Mouse (Mus musculus) embryonic facial prominence, embryonic 13.5 days (tissue): ENCODE measurements at regions not wholly inside any gene's neighbourhood (a gene's known extent, or its start where the extent isn't known, plus 50 kb on each side); places are given as distances from the start of the nearest gene placed in this dataset.

ENCODE experiments used
- ATAC-seq: fragments of 200-750 bp; cut with Nextera tagmentation; 2 replicates; pipeline ENCODE4 v1.8.0; 2017; ENCODE audit warnings: low read depth; ENCODE audit not compliant: insufficient number of reproducible peaks, insufficient read depth, low FRiP score, low TSS enrichment
- H3K27ac ChIP-seq: fragments of 300-500 bp; sonication (generic); 2 replicates; pipeline ENCODE4 v1.5.1; 2015; ENCODE audit warnings: moderate library complexity, mild to moderate bottlenecking, inconsistent platforms
- H3K27me3 ChIP-seq: fragments of 300-500 bp; sonication (generic); 2 replicates; pipeline ENCODE4 v1.6.1; 2015; ENCODE audit warnings: mild to moderate bottlenecking, inconsistent platforms
- H3K36me3 ChIP-seq: fragments of 300-500 bp; sonication (generic); 2 replicates; pipeline ENCODE4 v1.6.1; 2015; ENCODE audit warnings: mild to moderate bottlenecking, inconsistent platforms
- H3K4me1 ChIP-seq: fragments of 300-500 bp; sonication (generic); 2 replicates; pipeline ENCODE4 v1.6.1; 2015; ENCODE audit warnings: inconsistent platforms
- H3K4me2 ChIP-seq: fragments of 300-500 bp; sonication (generic); 2 replicates; pipeline ENCODE4 v1.6.1; 2015; ENCODE audit warnings: moderate library complexity, mild to moderate bottlenecking, inconsistent platforms
- H3K4me3 ChIP-seq: fragments of 300-500 bp; sonication (generic); 2 replicates; pipeline ENCODE4 v1.5.1; 2015; ENCODE audit warnings: mild to moderate bottlenecking, inconsistent platforms
- H3K9ac ChIP-seq: fragments of 300-500 bp; sonication (generic); 2 replicates; pipeline ENCODE4 v1.6.1; 2015; ENCODE audit warnings: mild to moderate bottlenecking, inconsistent platforms
- H3K9me3 ChIP-seq: fragments of 300-500 bp; sonication (generic); 2 replicates; pipeline ENCODE4 v1.6.1; 2016; ENCODE audit warnings: inconsistent platforms
- WGBS: fragments of 180-500 bp; shearing (Covaris S2); methylation state at CpG from one replicate; pipeline ENCODE4 v1.1.7; 2015; ENCODE audit warnings: mixed read lengths; 5-methylcytosine and 5-hydroxymethylcytosine counted together

GRCm38 (mm10) chr6:133904501-133904900 is 50.9 kb upstream of the Kap start:
- no peaks in the 10 kb centered on the region for H3K9me3 ChIP-seq
- no peak overlapping the region for H3K4me2 ChIP-seq
- WGBS = 29% methylated on average over 5 of the region's 5 CpGs
- no peaks in the 10 kb centered on the region for H3K27me3 ChIP-seq
- no peaks in the 10 kb centered on the region for H3K4me1 ChIP-seq
- H3K27ac ChIP-seq = no peak overlapping the region
- no peaks in the 10 kb centered on the region for H3K36me3 ChIP-seq
- ATAC-seq = no peak
- H3K4me3 ChIP-seq = no peak overlapping the region
- H3K9ac ChIP-seq = no peak overlapping the region

DNA sequence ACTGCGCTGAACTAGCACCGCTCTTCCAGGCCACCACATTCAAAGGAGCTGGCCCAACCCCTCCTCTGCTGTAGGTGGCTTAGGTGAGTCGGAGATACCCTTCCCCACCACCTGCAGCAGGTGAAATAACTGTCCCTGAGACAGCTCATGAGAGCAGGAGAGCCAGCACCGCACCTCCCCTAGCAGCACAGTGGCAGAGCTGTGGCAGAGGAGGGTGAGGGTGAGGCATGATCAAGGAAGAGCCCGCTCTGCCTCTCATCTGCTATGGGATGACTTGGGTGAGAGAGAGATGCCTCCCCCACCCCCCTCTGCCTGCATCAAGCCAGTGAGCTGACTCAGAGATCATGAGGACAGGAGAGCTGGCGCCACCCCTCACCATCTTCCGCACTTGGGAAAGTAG is 81.1 kb upstream of the Kap start:
- Histone ChIP-seq H3K9me3 (no peaks in the 10 kb centered on the region), H3K4me1 (no peaks in the 10 kb centered on the region), H3K9ac (no peak overlapping the region), H3K36me3 (no peaks in the 10 kb centered on the region), H3K4me2 (no peak overlapping the region), H3K27me3 (no peaks in the 10 kb centered on the region), H3K27ac (no peak overlapping the region), H3K4me3 (no peak overlapping the region)
- WGBS = 86% methylated on average over 7 of the region's 7 CpGs
- no peak for ATAC-seq

- no peak overlapping the region for H3K27ac ChIP-seq
- 90% methylated on average over 2 of the region's 2 CpGs for WGBS
- H3K4me3 ChIP-seq = no peak overlapping the region
- no peaks in the 10 kb centered on the region for H3K4me1 ChIP-seq
- ATAC-seq = no peak
- H3K4me2 ChIP-seq = no peak overlapping the region
- no peak overlapping the region for H3K9ac ChIP-seq
- H3K9me3 ChIP-seq = no peaks in the 10 kb centered on the region
- no peaks in the 10 kb centered on the region for H3K27me3 ChIP-seq
- no peaks in the 10 kb centered on the region for H3K36me3 ChIP-seq
These were observed 82.1 kb upstream of the Kap start for GRCm38 (mm10) chr6:133935671-133936070.

DNA sequence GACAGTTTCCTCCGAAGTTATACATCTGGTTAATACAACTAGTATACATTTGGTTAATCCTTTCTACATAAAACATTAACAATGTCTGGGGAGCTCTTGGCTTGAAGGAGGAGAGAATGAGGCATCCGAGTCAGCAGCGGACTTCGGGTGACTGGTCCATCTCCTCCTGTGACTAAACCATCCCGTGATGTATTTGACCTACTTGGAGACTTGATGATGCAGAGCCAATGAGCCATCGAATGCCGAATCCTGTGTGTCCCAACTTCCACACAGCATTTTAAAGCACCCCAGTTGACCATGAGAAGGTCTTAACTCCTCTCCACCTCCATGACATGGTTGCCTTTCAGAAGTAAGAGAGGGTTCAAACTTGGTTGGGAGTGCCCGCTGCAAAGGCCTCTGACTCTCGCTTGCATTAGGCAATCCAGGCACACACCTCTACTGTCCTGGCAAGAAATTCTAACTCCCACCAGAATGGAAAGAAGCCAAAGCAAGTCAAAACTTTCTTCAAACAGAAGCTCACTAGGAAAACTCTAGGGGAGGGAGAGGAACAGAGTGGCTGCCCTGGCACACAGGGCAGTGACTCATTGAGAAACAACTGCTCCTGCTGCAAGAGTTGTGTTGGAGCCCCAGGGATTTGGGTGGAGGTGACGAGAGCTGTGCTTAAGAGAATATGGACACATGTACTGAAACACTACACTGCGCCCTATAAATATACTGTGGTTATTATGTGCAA is 75.4 kb upstream of the Etv6 start:
- Histone ChIP-seq H3K27me3 (no peaks in the 10 kb centered on the region), H3K4me2 (no peak overlapping the region), H3K4me1 (no peaks in the 10 kb centered on the region), H3K9ac (no peak overlapping the region), H3K4me3 (no peak overlapping the region), H3K27ac (no peak overlapping the region), H3K36me3 (no peaks in the 10 kb centered on the region), H3K9me3 (no peaks in the 10 kb centered on the region)
- WGBS = 83% methylated on average over 11 of the region's 11 CpGs
- no peak for ATAC-seq

DNA sequence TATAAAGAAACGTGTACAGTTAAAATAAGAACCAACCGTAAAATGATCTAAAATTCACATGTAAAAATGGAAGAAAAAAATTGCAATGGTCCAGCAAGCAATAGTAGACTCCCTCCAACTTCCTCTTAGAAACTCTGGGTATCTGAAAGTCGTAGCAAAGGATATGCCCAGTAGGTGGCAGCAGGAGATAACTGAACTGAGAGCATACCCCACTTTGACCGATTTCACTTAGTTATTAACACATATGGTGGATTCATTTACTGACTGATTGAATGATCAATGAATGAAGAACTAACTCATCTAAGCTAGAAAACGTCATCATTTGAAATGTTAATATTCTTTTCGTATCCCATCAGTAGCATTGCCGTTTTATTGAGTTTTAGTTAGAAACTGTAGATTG is 74.8 kb upstream of the Etv6 start:
- Histone ChIP-seq H3K36me3 (no peaks in the 10 kb centered on the region), H3K9me3 (no peaks in the 10 kb centered on the region), H3K4me3 (no peak overlapping the region), H3K4me1 (no peaks in the 10 kb centered on the region), H3K27me3 (no peaks in the 10 kb centered on the region), H3K4me2 (no peak overlapping the region), H3K27ac (no peak overlapping the region), H3K9ac (no peak overlapping the region)
- no peak for ATAC-seq
- 23% methylated on average over 7 of the region's 7 CpGs for WGBS

- H3K9me3 ChIP-seq = no peaks in the 10 kb centered on the region
- H3K4me2 ChIP-seq = no peak overlapping the region
- ATAC-seq = no peak
- H3K4me1 ChIP-seq = no peaks in the 10 kb centered on the region
- no peak overlapping the region for H3K27ac ChIP-seq
- no peak overlapping the region for H3K4me3 ChIP-seq
- 66% methylated on average over 5 of the region's 5 CpGs for WGBS
- no peaks in the 10 kb centered on the region for H3K27me3 ChIP-seq
- no peak overlapping the region for H3K9ac ChIP-seq
- no peaks in the 10 kb centered on the region for H3K36me3 ChIP-seq
These were observed 72.9 kb upstream of the Etv6 start for GRCm38 (mm10) chr6:133962641-133963040.

DNA sequence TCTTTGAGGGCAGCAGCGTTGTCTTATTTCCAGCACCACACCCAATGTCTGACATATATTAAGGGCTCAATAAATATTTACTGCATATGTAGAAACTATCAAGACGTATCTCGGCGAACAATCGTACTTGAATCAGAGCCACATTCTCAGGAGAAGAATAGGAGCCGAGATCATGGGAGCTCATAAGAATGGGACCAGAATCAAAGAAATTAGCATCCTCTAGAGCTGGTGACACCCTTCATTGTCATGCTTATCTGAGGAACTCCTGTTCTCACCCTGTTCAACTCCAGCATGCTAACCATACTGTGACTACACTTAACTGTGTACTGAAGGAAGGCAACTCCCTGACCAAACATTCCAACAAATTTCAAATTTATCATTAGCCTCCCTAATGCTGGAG is 72.2 kb upstream of the Etv6 start:
- no peak overlapping the region for H3K4me2 ChIP-seq
- no peaks in the 10 kb centered on the region for H3K4me1 ChIP-seq
- no peak overlapping the region for H3K27ac ChIP-seq
- no peaks in the 10 kb centered on the region for H3K36me3 ChIP-seq
- H3K27me3 ChIP-seq = no peaks in the 10 kb centered on the region
- no peak for ATAC-seq
- H3K9ac ChIP-seq = no peak overlapping the region
- no peaks in the 10 kb centered on the region for H3K9me3 ChIP-seq
- no peak overlapping the region for H3K4me3 ChIP-seq
- 69% methylated on average over 6 of the region's 6 CpGs for WGBS

- H3K36me3 ChIP-seq = no peaks in the 10 kb centered on the region
- no peaks in the 10 kb centered on the region for H3K27me3 ChIP-seq
- no peaks in the 10 kb centered on the region for H3K4me1 ChIP-seq
- WGBS = 81% methylated on average over 3 of the region's 3 CpGs
- H3K27ac ChIP-seq = no peak overlapping the region
- H3K9ac ChIP-seq = no peak overlapping the region
- H3K4me3 ChIP-seq = no peak overlapping the region
- H3K4me2 ChIP-seq = no peak overlapping the region
- ATAC-seq = no peak
- no peaks in the 10 kb centered on the region for H3K9me3 ChIP-seq
These were observed 68.2 kb upstream of the Etv6 start for GRCm38 (mm10) chr6:133967286-133967685.

- Histone ChIP-seq H3K27ac (no peak overlapping the region), H3K36me3 (no peaks in the 10 kb centered on the region), H3K9ac (no peak overlapping the region), H3K4me1 (no peaks in the 10 kb centered on the region), H3K27me3 (no peaks in the 10 kb centered on the region), H3K4me2 (no peak overlapping the region), H3K4me3 (no peak overlapping the region), H3K9me3 (no peaks in the 10 kb centered on the region)
- WGBS = 76% methylated on average over 6 of the region's 6 CpGs
- ATAC-seq = 0 out of 2 replicates have a peak, but pooled peaks have one; percentile 32
These were observed 63.3 kb upstream of the Etv6 start for GRCm38 (mm10) chr6:133972054-133972705.

GRCm38 (mm10) chr6:133973205-133973838 is 62.2 kb upstream of the Etv6 start:
- Histone ChIP-seq H3K4me3 (no peak overlapping the region), H3K27ac (no peak overlapping the region), H3K9ac (no peak overlapping the region), H3K4me2 (no peak overlapping the region), H3K36me3 (no peaks in the 10 kb centered on the region), H3K9me3 (no peaks in the 10 kb centered on the region), H3K4me1 (no peaks in the 10 kb centered on the region), H3K27me3 (no peaks in the 10 kb centered on the region)
- WGBS = 87% methylated on average over 7 of the region's 7 CpGs
- no peak for ATAC-seq

DNA sequence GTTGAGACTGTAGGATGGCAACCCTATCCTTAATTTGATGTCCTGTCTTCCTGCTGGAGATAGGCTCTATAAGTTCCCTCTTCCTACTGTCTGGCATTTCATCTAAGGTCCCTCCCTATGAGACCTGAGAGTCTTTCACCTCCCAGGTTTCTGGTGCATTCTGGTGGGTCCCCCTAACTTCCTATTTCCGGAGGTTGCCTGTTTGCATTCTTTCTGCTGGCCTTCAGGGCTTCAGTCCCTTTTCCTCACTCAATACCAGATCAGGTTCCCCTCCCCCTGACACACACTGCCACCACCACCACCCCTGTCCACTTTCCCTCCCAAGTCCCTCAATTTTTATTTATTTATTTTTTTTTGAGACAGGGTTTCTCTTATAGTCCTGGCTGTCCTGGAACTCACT is 59.5 kb upstream of the Etv6 start:
- no peak overlapping the region for H3K9ac ChIP-seq
- H3K27me3 ChIP-seq = no peaks in the 10 kb centered on the region
- H3K27ac ChIP-seq = no peak overlapping the region
- no peaks in the 10 kb centered on the region for H3K9me3 ChIP-seq
- H3K36me3 ChIP-seq = no peaks in the 10 kb centered on the region
- no peak overlapping the region for H3K4me2 ChIP-seq
- WGBS = 69% methylated on average over 1 of the region's 1 CpGs
- ATAC-seq = no peak
- H3K4me1 ChIP-seq = no peaks in the 10 kb centered on the region
- no peak overlapping the region for H3K4me3 ChIP-seq

DNA sequence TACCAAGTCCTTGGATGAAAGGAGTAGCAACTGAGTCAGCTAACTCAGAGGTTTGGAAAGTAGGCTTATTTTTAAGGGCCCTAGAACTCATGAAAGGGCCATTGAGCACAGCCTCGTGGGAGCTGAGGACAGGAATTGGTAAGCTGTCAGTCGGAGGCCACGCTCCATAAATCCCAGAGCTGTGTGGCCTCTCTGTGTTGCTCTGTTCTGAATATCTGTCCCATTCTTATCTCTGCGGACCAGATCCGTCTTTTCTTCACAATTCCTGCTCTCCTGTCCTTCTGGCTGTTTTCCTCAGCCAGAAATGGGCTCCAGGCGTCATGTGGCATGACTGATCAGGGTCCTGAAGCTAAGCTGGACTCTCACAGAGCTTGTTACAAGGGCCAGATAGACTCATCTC is 58.6 kb upstream of the Etv6 start:
- H3K4me1 ChIP-seq = no peaks in the 10 kb centered on the region
- no peak overlapping the region for H3K27ac ChIP-seq
- no peak overlapping the region for H3K4me3 ChIP-seq
- H3K4me2 ChIP-seq = no peak overlapping the region
- no peaks in the 10 kb centered on the region for H3K9me3 ChIP-seq
- WGBS = 61% methylated on average over 6 of the region's 6 CpGs
- H3K36me3 ChIP-seq = no peaks in the 10 kb centered on the region
- H3K9ac ChIP-seq = no peak overlapping the region
- no peak for ATAC-seq
- no peaks in the 10 kb centered on the region for H3K27me3 ChIP-seq
